Mouse (Mus musculus) left cerebral cortex, adult 18-20 months (tissue): ENCODE data around the gene Afp. TPM values are rescaled to one million over a fixed set of nuclear protein-coding genes. Genes with fewer than 3 reads are reported as not detected.

ENCODE experiments used
- DNase-seq, 2 experiments: peaks; one replicate each; pipeline ENCODE4 v3.0.0; 2021 to 2022; ENCODE audit warnings: low spot score in 2 of 2, mixed read lengths in 1 of 2
- total RNA-seq, 2 experiments: library from RNA; stranded (reverse); gene quantifications; 2 replicates each; pipeline ENCODE4 v1.2.3; 2021

Gene Afp
- total RNA-seq, 2 experiments from 2014 or later = not detected

DNA sequence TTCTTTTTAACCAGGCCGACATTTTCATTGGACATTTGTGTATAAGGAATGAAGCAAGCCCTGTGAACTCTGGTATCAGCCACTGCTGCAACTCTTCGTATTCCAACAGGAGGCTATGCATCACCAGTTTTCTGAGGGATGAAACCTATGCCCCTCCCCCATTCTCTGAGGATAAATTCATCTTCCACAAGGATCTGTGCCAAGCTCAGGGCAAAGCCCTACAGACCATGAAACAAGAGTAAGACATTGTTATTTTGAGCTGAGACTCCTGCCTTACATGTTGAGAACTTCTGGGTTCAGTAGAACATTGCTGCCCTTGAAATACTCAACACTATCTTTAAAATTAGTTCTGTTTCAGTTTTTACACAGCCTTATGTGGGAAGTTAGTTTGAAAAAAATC is 16.0 kb downstream of the Afp start:
- no peak for DNase-seq

DNA sequence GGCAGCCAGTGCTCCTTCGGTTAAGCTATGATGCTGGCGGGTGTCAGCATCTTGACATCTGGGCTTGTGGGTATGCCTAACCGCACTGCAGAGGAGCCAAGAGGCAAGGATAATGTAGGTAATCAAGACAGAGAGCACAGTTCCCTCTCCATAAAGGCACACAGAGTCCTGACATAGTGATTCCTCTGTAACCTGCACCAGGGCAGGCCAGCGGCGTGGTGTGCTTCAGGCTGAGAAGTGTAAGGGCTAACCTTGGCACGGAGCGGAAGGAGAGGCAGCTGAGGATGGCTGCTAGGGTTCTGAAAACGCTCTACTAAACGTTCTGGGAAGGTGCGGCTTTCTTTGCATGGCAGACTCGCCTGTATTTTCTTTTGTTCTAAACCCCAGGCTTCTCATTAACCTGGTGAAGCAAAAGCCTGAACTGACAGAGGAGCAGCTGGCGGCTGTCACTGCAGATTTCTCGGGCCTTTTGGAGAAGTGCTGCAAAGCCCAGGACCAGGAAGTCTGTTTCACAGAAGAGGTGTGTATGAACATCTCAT is 16.9 kb downstream of the Afp start:
- no peak for DNase-seq

DNA sequence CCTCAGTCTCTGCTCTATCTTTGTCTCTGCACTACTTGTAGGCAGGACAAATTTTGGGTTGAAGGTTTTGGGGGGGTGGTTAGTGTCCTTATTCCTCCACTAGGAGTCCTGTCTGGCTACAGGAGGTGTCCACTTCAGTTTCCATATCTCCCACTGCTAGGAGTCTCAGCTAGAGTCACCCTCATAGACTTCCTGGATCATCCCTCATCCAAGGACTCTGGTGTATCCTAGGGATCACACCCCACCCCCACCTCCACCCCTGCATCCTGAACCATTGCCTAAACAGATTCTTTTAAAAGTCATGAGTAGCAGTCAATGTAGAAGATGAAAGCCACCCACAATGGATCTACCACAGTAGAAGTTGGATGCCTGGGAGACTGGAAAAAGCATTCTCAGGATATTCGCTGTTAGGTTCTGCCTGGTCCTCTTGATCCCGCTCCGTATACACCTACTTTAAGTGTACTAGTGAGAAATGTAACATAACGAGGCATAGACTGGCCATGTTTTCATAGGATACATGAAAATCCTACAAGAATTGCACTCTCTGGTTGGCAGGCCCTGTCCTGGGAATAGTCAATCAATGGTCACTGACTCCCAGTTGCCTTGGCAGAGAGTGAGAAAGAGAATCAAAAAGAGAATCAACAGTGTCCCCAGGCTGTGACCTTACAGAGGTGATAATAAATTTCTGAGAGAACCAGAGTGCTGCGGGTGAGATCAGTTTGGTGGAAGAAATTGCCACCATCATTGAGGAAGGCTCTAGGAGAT is 19.5 kb downstream of the Afp start:
- DNase-seq = no peak

DNA sequence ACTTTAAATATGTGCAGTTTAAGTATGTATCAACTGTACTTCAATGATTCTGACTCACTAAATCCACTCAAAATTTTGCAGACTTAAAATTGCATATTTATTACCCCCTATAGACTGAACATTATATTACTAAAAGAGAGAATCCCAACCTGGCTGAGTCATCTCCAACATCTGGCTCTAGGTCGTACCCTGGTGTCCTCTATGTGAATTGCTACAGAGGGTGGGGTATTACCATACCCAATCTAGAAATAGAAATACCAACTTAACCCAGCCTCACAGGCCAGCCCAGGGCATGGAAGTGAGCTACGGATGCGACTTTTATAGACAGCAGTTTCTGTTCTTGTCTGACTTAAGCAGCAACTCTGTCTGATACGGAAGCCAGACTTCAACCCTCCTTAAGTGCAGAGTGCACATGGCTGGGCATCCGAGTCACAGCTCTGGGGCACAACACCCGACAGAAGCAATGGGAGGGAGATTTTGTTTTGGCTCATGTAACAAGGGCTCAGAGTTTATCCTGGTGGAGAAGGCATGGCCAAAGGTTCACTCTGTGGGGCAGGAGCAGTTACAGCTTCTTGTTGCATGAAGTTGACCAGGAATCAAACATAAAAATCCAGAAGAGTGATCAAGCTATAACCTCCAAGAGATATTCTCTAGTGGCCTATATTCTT is 21.9 kb downstream of the Afp start:
- no peak for DNase-seq

DNA sequence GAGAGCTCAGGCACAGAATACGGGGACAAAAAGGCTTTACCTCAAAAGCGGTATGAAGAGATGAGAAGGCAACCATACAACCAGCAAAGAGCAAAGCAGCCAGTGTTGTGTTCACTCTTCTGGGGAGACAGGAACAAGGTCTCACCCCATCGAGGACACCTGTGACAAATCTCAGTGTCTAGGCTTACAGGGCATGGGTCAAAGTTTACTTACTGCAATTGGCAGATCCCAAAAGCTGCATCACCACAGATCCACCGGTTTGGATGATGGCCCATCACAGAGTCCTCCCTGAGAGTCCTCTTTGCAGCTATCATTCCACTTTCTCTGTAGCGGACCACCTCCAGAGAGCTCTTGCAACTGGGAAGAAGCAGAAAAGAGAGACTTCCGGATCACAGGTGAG is 25.0 kb downstream of the Afp start:
- DNase-seq = no peak

DNA sequence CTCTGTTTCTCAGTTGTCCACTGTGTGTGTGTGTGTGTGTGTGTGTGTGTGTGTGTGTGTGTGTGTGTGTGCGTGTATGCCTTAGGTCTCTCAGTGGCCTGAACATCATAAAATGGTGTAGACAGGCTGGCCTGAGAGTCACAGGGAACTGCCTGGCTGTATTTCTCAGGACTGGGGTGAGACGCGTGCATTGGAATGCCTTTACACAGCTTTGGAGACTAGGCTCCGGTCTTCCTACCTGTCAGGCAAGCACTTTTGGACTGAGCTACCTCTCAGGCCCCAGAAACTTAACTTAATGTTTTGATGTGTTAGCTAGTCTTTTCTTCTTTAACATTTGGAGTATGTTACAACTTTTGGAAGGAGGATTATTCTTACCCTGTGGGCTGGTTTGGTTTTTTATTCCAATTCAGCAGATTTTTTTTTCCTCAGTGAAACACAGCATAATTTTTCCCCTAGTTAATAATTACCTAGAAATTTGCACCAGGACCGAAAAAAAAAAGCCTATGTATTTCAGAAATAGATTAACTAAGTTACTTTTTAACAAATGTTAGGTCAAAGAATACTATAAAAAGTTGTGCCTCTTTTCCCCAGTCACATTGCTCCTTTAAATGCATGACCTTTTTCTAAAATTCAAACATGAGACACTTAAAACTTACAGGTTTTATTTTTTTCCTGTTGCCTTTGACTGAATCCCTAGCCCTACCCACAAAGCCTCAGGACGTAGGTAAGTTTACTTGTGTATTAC is 28.0 kb downstream of the Afp start, which contains the start of gene Afm:
Gene Afm (plus strand): TSS at position 577 of the 745 bp plus-strand sequence.
- DNase-seq = no peak

DNA sequence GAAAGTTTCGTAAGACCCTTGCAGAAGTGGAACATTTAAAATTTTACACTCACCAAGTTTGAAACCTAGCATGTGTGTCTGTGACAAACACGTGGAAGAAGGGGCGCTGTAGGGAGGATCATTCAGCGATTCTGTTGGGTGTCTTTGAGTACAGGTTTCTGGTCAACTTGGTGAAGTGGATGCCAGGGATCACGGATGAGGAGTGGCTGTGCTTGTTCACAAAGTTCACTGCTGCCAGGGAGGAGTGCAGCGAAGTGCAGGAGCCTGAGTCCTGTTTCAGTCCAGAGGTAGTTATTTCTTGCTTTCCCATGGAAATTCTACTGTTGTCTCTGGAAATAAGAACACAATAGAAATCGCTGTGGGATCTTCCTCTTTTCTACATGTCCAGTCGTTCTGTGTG is 60.7 kb downstream of the Afp start:
- DNase-seq = no peak

DNA sequence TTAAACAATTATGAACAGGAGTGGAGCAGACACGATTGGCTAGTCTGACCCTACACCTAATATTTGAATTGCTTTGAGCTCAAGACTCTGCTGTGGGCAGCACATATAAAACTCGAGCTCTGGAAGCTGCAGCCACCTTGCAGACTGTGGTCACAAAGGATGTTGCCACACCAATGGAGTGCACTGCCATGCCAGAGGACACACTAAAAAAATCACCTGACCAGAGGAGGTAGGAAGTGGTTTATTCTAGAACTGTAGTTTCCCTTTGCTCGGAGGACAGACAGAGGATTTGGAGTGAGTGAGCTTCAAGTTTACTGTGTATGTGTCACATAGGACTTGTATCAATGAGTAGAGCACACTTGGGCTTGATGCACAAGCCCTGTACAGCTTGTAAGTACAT is 65.5 kb downstream of the Afp start:
- DNase-seq = no peak

Other genes starting within 250 kb of the Afp start
- gene Ankrd17, start 124.2 kb upstream of the Afp start, total RNA-seq = 100 to 1,000 TPM; 111 to 117 TPM
- 1 to 10 TPM; 1.7 to 1.8 TPM for gene Gm9958, start 123.5 kb upstream of the Afp start, total RNA-seq
- gene Alb, start 29.8 kb upstream of the Afp start, total RNA-seq = not detected
- not detected for gene Afm, start 28.2 kb downstream of the Afp start, total RNA-seq
- under 1 TPM in 1 of 2 experiments, not detected in 1; 0.16 TPM for gene 5830473C10Rik, start 70.4 kb downstream of the Afp start, total RNA-seq
- 1 to 10 TPM; 2.4 to 2.5 TPM for gene Rassf6, start 149.9 kb downstream of the Afp start, total RNA-seq